Mouse (Mus musculus): ENCODE data around the gene Slc6a2. TPM values are rescaled to one million over a fixed set of nuclear protein-coding genes. Genes with fewer than 3 reads are reported as not detected.

The Slc6a2 gene
- polyA plus RNA-seq, 1 experiment from 2014 or later, result 0.13 TPM

GRCm38 (mm10) chr8:92972949-92973348 is 13.1 kb downstream of the Slc6a2 start:
- H3K9me3 ChIP-seq, result no peaks in the 10 kb centered on the region
- peak; percentile 50 for ATAC-seq (ENCODE audit: low read depth)
- no peaks in the 10 kb centered on the region for H3K36me3 ChIP-seq

DNA sequence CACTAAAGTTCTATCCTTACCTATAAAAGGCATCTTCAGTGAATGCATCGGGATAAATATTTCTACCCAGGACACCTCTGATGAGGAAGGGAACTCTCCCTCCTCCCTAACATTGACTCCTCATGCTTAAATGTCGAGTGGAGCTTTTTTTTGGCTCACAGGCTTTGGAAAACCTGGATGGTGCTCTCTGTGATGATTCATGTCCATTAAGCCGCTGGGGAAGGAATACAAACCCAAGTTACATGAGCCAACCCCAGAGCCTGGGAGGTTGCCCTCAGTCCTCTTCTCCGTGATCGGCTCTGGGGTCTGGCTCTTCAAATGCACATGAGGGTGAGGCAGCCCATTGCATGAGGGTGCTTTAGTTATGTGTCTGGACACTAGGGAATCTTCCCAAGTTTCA is 16.8 kb downstream of the Slc6a2 start:
- WGBS, result 85% methylated on average over 5 of the region's 5 CpGs
- Histone ChIP-seq H3K4me1 (replicated peaks) (0 out of 2 replicates have a peak, but pooled peaks cover 3% of the 10 kb centered on the region), H3K27ac (replicated peaks) (no peak overlapping the region), H3K27me3 (no peaks in the 10 kb centered on the region), H3K9me3 (no peaks in the 10 kb centered on the region), H3K4me2 (no peak overlapping the region), H3K36me3 (no peaks in the 10 kb centered on the region), H3K4me3 (no peak overlapping the region), H3K9ac (no peak overlapping the region)
- no peak for ATAC-seq (ENCODE audit: low read depth)

More at GRCm38 (mm10) chr8:92972949-92973348, 13.1 kb downstream of the Slc6a2 start:
- WGBS, result 73% methylated on average over 5 of the region's 5 CpGs
- Histone ChIP-seq H3K27ac (replicated peaks) (no peak overlapping the region), H3K4me1 (replicated peaks) (0 out of 2 replicates have a peak, but pooled peaks cover 3% of the 10 kb centered on the region), H3K27me3 (no peaks in the 10 kb centered on the region), H3K4me3 (no peak overlapping the region), H3K9ac (no peak overlapping the region), H3K4me2 (no peak overlapping the region)

GRCm38 (mm10) chr8:92982491-92982890 is 22.6 kb downstream of the Slc6a2 start:
- ATAC-seq (ENCODE audit: low read depth), result no peak
- no peak overlapping the region for H3K9ac ChIP-seq
- 87% methylated on average over 3 of the region's 3 CpGs for WGBS

GRCm38 (mm10) chr8:92984376-92984775 is 24.5 kb downstream of the Slc6a2 start:
- no peaks in the 10 kb centered on the region for H3K36me3 ChIP-seq
- H3K4me3 ChIP-seq, result no peak overlapping the region
- no peak overlapping the region for H3K4me2 ChIP-seq
- 66% methylated on average over 2 of the region's 2 CpGs for WGBS
- no peaks in the 10 kb centered on the region for H3K27me3 ChIP-seq
- H3K9ac ChIP-seq, result no peak overlapping the region
- H3K4me1 ChIP-seq (replicated peaks), result no peaks in the 10 kb centered on the region
- no peak for ATAC-seq (ENCODE audit: low read depth)
- H3K27ac ChIP-seq (replicated peaks), result no peak overlapping the region
- H3K9me3 ChIP-seq, result no peaks in the 10 kb centered on the region

More at GRCm38 (mm10) chr8:92982491-92982890, 22.6 kb downstream of the Slc6a2 start:
- Histone ChIP-seq H3K9me3 (no peaks in the 10 kb centered on the region), H3K4me1 (replicated peaks) (no peaks in the 10 kb centered on the region), H3K27me3 (no peaks in the 10 kb centered on the region), H3K4me2 (no peak overlapping the region), H3K4me3 (no peak overlapping the region), H3K27ac (replicated peaks) (no peak overlapping the region), H3K36me3 (no peaks in the 10 kb centered on the region)

GRCm38 (mm10) chr8:92996840-92997239 is 37.0 kb downstream of the Slc6a2 start:
- no peak for ATAC-seq (ENCODE audit: low read depth)
- H3K4me1 ChIP-seq (replicated peaks), result no peaks in the 10 kb centered on the region
- H3K9ac ChIP-seq, result no peak overlapping the region
- peaks cover 4% of the 10 kb centered on the region; the same call in 1 of the 2 replicates for H3K27me3 ChIP-seq
- H3K9me3 ChIP-seq, result no peaks in the 10 kb centered on the region
- H3K27ac ChIP-seq (replicated peaks), result no peak overlapping the region
- no peak overlapping the region for H3K4me2 ChIP-seq
- no peak overlapping the region for H3K4me3 ChIP-seq
- 29% methylated on average over 5 of the region's 5 CpGs for WGBS
- no peaks in the 10 kb centered on the region for H3K36me3 ChIP-seq

DNA sequence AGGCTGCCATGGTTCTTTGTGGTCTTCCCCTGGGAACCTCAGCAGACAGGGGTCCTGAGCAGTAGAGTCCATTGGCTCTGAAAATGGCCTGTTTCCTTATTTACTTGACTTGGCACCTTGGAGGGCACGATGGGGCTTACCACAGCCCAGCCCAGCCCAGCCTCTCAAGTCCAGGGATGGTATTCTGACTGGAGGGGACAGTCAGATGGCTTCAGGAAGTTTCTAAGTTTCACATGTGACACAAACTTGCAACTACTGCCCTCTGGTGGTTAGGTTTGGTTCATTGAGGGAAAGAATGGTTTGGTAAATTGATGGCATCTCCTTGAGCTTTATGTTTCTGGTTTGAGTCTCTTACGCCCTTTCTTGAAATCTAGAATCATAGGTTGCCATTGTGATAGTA is 38.7 kb downstream of the Slc6a2 start:
- ATAC-seq (ENCODE audit: low read depth), result no peak
- H3K27ac ChIP-seq (replicated peaks), result no peak overlapping the region
- H3K9me3 ChIP-seq, result no peaks in the 10 kb centered on the region
- H3K36me3 ChIP-seq, result no peaks in the 10 kb centered on the region
- whole genome bisulfite sequencing, result 52% methylated on average over 2 of the region's 2 CpGs
- H3K4me2 ChIP-seq, result no peak overlapping the region
- H3K27me3 ChIP-seq, result peaks cover 4% of the 10 kb centered on the region; the same call in 1 of the 2 replicates
- H3K4me3 ChIP-seq, result no peak overlapping the region
- no peak overlapping the region for H3K9ac ChIP-seq
- H3K4me1 ChIP-seq (replicated peaks), result no peaks in the 10 kb centered on the region

- no peaks in the 10 kb centered on the region for H3K9me3 ChIP-seq
- no peak overlapping the region for H3K9ac ChIP-seq
- no peak overlapping the region for H3K27ac ChIP-seq (replicated peaks)
- 28% methylated on average over 5 of the region's 5 CpGs for WGBS
- no peak overlapping the region for H3K4me2 ChIP-seq
- no peak for ATAC-seq (ENCODE audit: low read depth)
- no peak overlapping the region for H3K4me3 ChIP-seq
- no peaks in the 10 kb centered on the region for H3K36me3 ChIP-seq
- no peaks in the 10 kb centered on the region for H3K27me3 ChIP-seq
- no peaks in the 10 kb centered on the region for H3K4me1 ChIP-seq (replicated peaks)
Observed at GRCm38 (mm10) chr8:93010286-93010685, 50.4 kb downstream of the Slc6a2 start.

- Histone ChIP-seq H3K4me2 (no peak overlapping the region), H3K9me3 (no peaks in the 10 kb centered on the region), H3K36me3 (no peaks in the 10 kb centered on the region), H3K4me3 (no peak overlapping the region), H3K27ac (replicated peaks) (no peak overlapping the region), H3K27me3 (no peaks in the 10 kb centered on the region), H3K4me1 (replicated peaks) (no peaks in the 10 kb centered on the region), H3K9ac (no peak overlapping the region)
- WGBS, result 13% methylated on average over 9 of the region's 9 CpGs
- peak; percentile 63; the same call in 1 of the 2 replicates for ATAC-seq (ENCODE audit: low read depth)
Observed at GRCm38 (mm10) chr8:93011439-93011838, 51.6 kb downstream of the Slc6a2 start.

GRCm38 (mm10) chr8:93012226-93012625 is 52.3 kb downstream of the Slc6a2 start:
- no peak for ATAC-seq (ENCODE audit: low read depth)
- no peaks in the 10 kb centered on the region for H3K9me3 ChIP-seq
- H3K4me3 ChIP-seq, result no peak overlapping the region
- H3K36me3 ChIP-seq, result no peaks in the 10 kb centered on the region
- 73% methylated on average over 6 of the region's 6 CpGs for WGBS
- H3K27ac ChIP-seq (replicated peaks), result no peak overlapping the region
- no peak overlapping the region for H3K4me2 ChIP-seq
- H3K27me3 ChIP-seq, result no peaks in the 10 kb centered on the region
- H3K4me1 ChIP-seq (replicated peaks), result no peaks in the 10 kb centered on the region
- no peak overlapping the region for H3K9ac ChIP-seq

DNA sequence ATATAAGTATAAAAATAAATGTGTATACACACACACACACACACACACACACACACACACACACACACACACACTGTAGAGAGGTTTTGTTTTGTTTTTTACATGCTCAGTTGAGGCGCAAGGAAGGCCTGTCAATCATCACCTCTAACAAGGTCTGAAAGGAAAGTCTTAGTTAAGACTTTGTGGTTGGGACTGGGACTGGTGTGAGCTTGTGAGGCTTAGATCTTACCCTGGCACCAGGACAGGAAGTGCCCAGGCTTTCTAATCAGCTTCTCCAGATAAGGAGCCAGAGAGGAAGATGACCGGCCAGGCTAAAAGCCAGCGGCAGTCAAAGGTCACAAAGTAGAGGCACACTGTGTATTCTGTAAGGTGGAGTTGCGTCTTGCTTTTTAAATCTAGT is 54.4 kb downstream of the Slc6a2 start:
- Histone ChIP-seq H3K9me3 (no peaks in the 10 kb centered on the region), H3K36me3 (no peaks in the 10 kb centered on the region), H3K9ac (no peak overlapping the region), H3K27me3 (no peaks in the 10 kb centered on the region), H3K4me1 (replicated peaks) (no peaks in the 10 kb centered on the region), H3K4me3 (no peak overlapping the region), H3K27ac (replicated peaks) (no peak overlapping the region), H3K4me2 (no peak overlapping the region)
- 93% methylated on average over 4 of the region's 4 CpGs for WGBS
- no peak for ATAC-seq (ENCODE audit: low read depth)

GRCm38 (mm10) chr8:93021738-93022137 is 61.9 kb downstream of the Slc6a2 start:
- Histone ChIP-seq H3K27me3 (no peaks in the 10 kb centered on the region), H3K27ac (replicated peaks) (no peak overlapping the region), H3K4me2 (no peak overlapping the region), H3K4me1 (replicated peaks) (no peaks in the 10 kb centered on the region), H3K9me3 (no peaks in the 10 kb centered on the region), H3K36me3 (no peaks in the 10 kb centered on the region), H3K4me3 (no peak overlapping the region), H3K9ac (no peak overlapping the region)
- WGBS, result 78% methylated on average over 5 of the region's 5 CpGs
- no peak for ATAC-seq (ENCODE audit: low read depth)

- no peaks in the 10 kb centered on the region for H3K36me3 ChIP-seq
- H3K27me3 ChIP-seq, result no peaks in the 10 kb centered on the region
- no peaks in the 10 kb centered on the region for H3K9me3 ChIP-seq
- no peak for ATAC-seq (ENCODE audit: low read depth)
- H3K4me3 ChIP-seq, result no peak overlapping the region
- no peak overlapping the region for H3K27ac ChIP-seq (replicated peaks)
- H3K9ac ChIP-seq, result no peak overlapping the region
- no peaks in the 10 kb centered on the region for H3K4me1 ChIP-seq (replicated peaks)
- WGBS, result 73% methylated on average over 2 of the region's 2 CpGs
- H3K4me2 ChIP-seq, result no peak overlapping the region
Observed at GRCm38 (mm10) chr8:93030664-93031063, 70.8 kb downstream of the Slc6a2 start.

- H3K27me3 ChIP-seq, result no peaks in the 10 kb centered on the region
- no peaks in the 10 kb centered on the region for H3K9me3 ChIP-seq
- H3K27ac ChIP-seq (replicated peaks), result no peak overlapping the region
- no peak for ATAC-seq (ENCODE audit: low read depth)
- no peak overlapping the region for H3K4me2 ChIP-seq
- H3K9ac ChIP-seq, result no peak overlapping the region
- H3K36me3 ChIP-seq, result no peaks in the 10 kb centered on the region
- no peak overlapping the region for H3K4me3 ChIP-seq
- WGBS, result 4% methylated on average over 2 of the region's 2 CpGs
- H3K4me1 ChIP-seq (replicated peaks), result no peaks in the 10 kb centered on the region
Observed at GRCm38 (mm10) chr8:93038831-93039230, 79.0 kb downstream of the Slc6a2 start.
